Mouse (Mus musculus) thymus, adult 2 months (tissue): ENCODE data around the gene Ppp2r5c.

ENCODE experiments used
- CTCF ChIP-seq: fragments of 200-500 bp; IDR thresholded peaks from 2 replicates; pipeline ENCODE4 v1.5.1; 2012; ENCODE audit warnings: mild to moderate bottlenecking, control low read depth, low read length, moderate library complexity, borderline replicate concordance; ENCODE audit not compliant: control insufficient read depth, poor library complexity, insufficient read depth; ENCODE audit errors: extremely low read depth
- POLR2A ChIP-seq: fragments of 200-500 bp; IDR thresholded peaks from 2 replicates; pipeline ENCODE4 v1.6.1; 2012; ENCODE audit warnings: mild to moderate bottlenecking, low read length, control low read depth, moderate library complexity; ENCODE audit not compliant: control insufficient read depth, poor library complexity, insufficient read depth; ENCODE audit errors: extremely low read depth

- no peak for TF ChIP-seq CTCF
- no peak for TF ChIP-seq POLR2A
These were observed 110.1 kb downstream of the Ppp2r5c start for GRCm38 (mm10) chr12:110556861-110557628.
